Mouse (Mus musculus): ENCODE measurements around the gene Gm5475. TPM values are rescaled to one million over a fixed set of nuclear protein-coding genes. Genes with fewer than 3 reads are reported as not detected.
A peak's percentile ranks its signal among the peaks of the same experiment; 100 is the strongest.

Gene Gm5475
- polyA plus RNA-seq, 1 experiment from 2014 or later = 0.10 TPM

DNA sequence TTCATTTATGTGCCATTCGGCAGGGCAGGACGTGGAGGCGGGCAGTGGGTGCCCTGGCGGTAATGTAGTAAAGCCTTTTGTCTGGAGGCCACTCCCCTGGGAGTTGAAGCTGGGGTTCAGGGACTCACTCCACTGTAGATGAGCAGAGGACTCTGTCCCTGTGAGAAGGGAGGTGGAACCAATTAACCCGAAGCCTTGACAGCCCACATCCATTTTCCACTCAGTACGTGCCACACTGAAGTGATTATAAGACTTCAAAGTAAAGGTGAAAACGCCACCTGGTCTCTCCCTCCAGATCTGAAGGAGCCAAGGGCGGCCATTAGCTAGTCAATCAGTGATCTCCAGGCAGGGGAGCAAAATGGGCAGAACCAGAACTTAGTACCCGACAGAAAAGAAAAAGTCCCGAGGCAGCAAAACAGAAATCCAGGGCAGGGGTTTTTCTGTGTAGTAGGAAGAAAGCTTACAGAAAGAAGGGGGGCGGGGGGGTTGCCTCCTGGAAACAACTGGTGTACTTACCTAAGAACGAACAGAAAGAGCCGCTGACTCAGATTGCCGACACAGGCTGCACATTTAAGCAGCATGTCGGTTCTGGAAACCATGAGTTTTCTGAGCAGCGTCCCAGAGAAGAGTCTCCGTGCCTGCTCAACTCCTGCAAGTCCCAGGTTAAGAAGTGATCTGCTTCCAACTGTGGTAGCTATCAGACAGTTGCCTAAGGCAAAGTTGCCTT is 2.6 kb downstream of the Gm5475 start, which contains the start of gene Slc11a2:
Gene Slc11a2, minus strand, starts transcription at position 677 of the 727 bp plus-strand sequence.
- WGBS = 31% methylated on average over 17 of the region's 17 CpGs
- Histone ChIP-seq H3K27ac (ENCODE audit: low read depth, low read length) (no peak within 1 kb of the TSS), H3K9me3 (ENCODE audit: control insufficient read depth, low read length) (no peaks in the 10 kb centered on the region), H3K9ac (ENCODE audit: low read depth, low read length) (peak within 1 kb of the TSS; percentile 66), H3K4me2 (peak within 1 kb of the TSS; percentile 100), H3K36me3 (ENCODE audit: control insufficient read depth, insufficient read depth, low read length) (no peaks in the 10 kb centered on the region), H3K4me3 (ENCODE audit: low read depth, low read length) (peak within 1 kb of the TSS; percentile 100), H3K4me1 (replicated peaks; ENCODE audit: control insufficient read depth, insufficient read depth, low read length) (peaks cover 26% of the 10 kb centered on the region), H3K27me3 (replicated peaks; ENCODE audit: control insufficient read depth, insufficient read depth, low read length) (peaks cover 13% of the 10 kb centered on the region)
- DNase-seq (ENCODE audit: low spot score) (no peak), ATAC-seq (replicated peaks; ENCODE audit: low FRiP score) (no peak)

DNA sequence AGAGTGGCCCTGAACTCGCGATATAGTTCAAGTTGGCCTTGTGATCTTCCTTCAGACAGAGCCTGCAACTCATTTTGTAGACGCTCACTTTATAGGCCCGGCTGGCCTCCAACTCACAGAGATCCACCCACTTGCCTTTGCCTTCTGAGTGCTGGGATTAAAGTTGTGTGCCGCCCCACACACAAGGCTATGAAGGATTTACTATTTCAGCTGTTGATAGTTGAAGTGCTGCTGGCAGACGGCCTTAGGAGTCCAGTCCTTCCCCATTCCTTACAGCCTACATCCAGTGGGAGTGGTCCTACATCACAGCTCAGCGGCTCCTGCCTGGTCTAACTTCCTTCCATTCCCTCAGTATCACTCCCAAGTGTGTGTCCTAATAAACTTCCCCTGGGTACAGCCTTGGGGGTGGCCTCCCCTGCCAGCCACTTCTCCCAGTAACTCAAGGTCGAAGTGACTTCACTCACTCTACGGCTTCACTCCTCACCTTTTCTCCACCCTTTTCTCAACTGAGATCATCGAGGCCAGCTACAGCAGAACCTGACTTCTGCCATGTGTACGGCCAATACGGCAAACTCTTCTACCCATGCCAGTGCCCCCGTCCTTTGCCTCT is 6.5 kb downstream of the Gm5475 start:
- no peaks in the 10 kb centered on the region for H3K36me3 ChIP-seq (ENCODE audit: control insufficient read depth, insufficient read depth, low read length)
- peaks cover 13% of the 10 kb centered on the region for H3K27me3 ChIP-seq (replicated peaks; ENCODE audit: control insufficient read depth, insufficient read depth, low read length)
- no peak overlapping the region for H3K4me3 ChIP-seq (ENCODE audit: low read depth, low read length)
- DNase-seq (ENCODE audit: low spot score) = no peak
- ATAC-seq (replicated peaks; ENCODE audit: low FRiP score) = no peak
- no peak overlapping the region for H3K4me2 ChIP-seq
- no peaks in the 10 kb centered on the region for H3K9me3 ChIP-seq (ENCODE audit: control insufficient read depth, low read length)
- H3K9ac ChIP-seq (ENCODE audit: low read depth, low read length) = no peak overlapping the region
- WGBS = 79% methylated on average over 13 of the region's 13 CpGs
- H3K4me1 ChIP-seq (replicated peaks; ENCODE audit: control insufficient read depth, insufficient read depth, low read length) = peaks cover 11% of the 10 kb centered on the region
- no peak overlapping the region for H3K27ac ChIP-seq (ENCODE audit: low read depth, low read length)

DNA sequence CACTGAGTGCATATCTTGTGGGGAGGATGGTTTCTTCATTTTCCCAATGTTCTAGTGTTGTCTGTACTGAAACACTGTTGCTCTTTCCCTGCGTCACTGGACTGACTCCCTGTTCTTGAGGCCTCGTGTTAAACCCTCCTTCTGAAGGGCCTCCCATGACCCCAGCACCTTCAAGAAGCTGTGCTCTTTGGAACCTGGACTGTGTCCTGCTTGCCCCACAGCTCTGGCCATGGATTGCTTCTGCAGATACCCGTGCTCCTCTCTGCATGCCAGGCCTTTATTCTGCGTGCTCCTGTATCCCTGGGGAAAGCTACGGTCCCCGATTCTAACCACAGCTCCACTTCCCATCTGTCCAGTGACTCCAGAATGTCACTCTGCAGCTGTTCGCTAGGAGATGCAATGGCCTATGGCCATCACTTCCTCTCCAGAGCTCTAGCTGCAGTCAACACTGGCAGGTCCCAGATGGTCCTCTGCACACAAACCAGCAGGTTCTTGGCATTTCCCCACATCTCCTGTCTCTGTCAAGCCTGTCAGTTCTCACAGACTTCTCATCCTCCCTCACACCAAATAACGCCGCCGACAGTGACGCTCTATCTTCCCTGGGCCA is 8.1 kb downstream of the Gm5475 start:
- peaks cover 5% of the 10 kb centered on the region for H3K27me3 ChIP-seq (replicated peaks; ENCODE audit: control insufficient read depth, insufficient read depth, low read length)
- H3K27ac ChIP-seq (ENCODE audit: low read depth, low read length) = no peak overlapping the region
- no peak overlapping the region for H3K4me2 ChIP-seq
- no peak for DNase-seq (ENCODE audit: low spot score)
- H3K4me3 ChIP-seq (ENCODE audit: low read depth, low read length) = no peak overlapping the region
- peaks cover 6% of the 10 kb centered on the region for H3K4me1 ChIP-seq (replicated peaks; ENCODE audit: control insufficient read depth, insufficient read depth, low read length)
- H3K9me3 ChIP-seq (ENCODE audit: control insufficient read depth, low read length) = no peaks in the 10 kb centered on the region
- WGBS = 68% methylated on average over 11 of the region's 11 CpGs
- no peak for ATAC-seq (replicated peaks; ENCODE audit: low FRiP score)
- H3K36me3 ChIP-seq (ENCODE audit: control insufficient read depth, insufficient read depth, low read length) = no peaks in the 10 kb centered on the region
- no peak overlapping the region for H3K9ac ChIP-seq (ENCODE audit: low read depth, low read length)

DNA sequence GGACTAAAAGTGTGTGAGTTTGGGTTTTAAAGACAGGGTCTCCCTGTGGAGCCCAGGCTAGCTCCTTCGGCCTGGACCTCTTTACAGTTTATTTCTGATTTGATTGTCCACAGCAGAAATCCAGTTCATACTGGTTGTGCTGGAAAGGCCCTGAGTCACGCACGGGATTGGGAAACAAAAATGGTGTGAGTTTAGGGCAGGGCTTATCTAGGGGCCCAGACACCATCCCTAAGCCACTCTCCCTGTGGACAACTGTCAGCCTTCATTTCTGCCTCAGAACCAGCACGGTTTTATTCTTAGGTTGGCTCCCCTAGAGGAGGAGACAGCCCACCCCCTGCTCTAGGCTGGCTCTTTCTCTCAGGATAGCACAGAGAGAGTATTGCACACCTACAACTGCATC is 11.3 kb downstream of the Gm5475 start:
- peaks cover 6% of the 10 kb centered on the region for H3K4me1 ChIP-seq (replicated peaks; ENCODE audit: control insufficient read depth, insufficient read depth, low read length)
- no peak overlapping the region for H3K4me2 ChIP-seq
- no peaks in the 10 kb centered on the region for H3K27me3 ChIP-seq (replicated peaks; ENCODE audit: control insufficient read depth, insufficient read depth, low read length)
- peak; percentile 79 for ATAC-seq (replicated peaks; ENCODE audit: low FRiP score)
- no peak overlapping the region for H3K4me3 ChIP-seq (ENCODE audit: low read depth, low read length)
- WGBS = 43% methylated on average over 4 of the region's 4 CpGs
- H3K27ac ChIP-seq (ENCODE audit: low read depth, low read length) = no peak overlapping the region
- H3K9me3 ChIP-seq (ENCODE audit: control insufficient read depth, low read length) = no peaks in the 10 kb centered on the region
- H3K36me3 ChIP-seq (ENCODE audit: control insufficient read depth, insufficient read depth, low read length) = no peaks in the 10 kb centered on the region
- no peak for DNase-seq (ENCODE audit: low spot score)
- H3K9ac ChIP-seq (ENCODE audit: low read depth, low read length) = no peak overlapping the region

DNA sequence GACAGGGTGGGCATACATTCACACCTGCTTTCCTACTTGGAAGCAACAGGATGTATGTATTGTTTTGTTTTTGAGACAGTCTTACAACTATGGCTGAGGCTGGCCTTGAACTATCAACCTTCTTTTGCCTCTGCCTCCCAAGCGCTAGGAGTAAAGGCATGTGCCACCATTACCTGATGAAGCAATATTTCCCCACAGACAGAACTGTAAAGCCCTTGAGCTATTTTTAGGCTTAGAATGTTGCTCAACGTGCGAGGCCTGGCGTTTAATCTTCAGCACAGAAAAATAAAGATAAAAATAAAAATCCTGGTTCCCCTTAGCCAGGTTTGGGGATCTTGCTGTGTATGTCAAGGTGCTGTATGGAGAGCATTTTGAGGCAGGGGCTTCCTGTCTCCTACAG is 14.2 kb downstream of the Gm5475 start:
- H3K36me3 ChIP-seq (ENCODE audit: control insufficient read depth, insufficient read depth, low read length) = no peaks in the 10 kb centered on the region
- H3K4me1 ChIP-seq (replicated peaks; ENCODE audit: control insufficient read depth, insufficient read depth, low read length) = peaks cover 6% of the 10 kb centered on the region
- ATAC-seq (replicated peaks; ENCODE audit: low FRiP score) = no peak
- no peaks in the 10 kb centered on the region for H3K9me3 ChIP-seq (ENCODE audit: control insufficient read depth, low read length)
- no peak overlapping the region for H3K9ac ChIP-seq (ENCODE audit: low read depth, low read length)
- no peak overlapping the region for H3K4me3 ChIP-seq (ENCODE audit: low read depth, low read length)
- 61% methylated on average over 4 of the region's 4 CpGs for WGBS
- no peak for DNase-seq (ENCODE audit: low spot score)
- no peaks in the 10 kb centered on the region for H3K27me3 ChIP-seq (replicated peaks; ENCODE audit: control insufficient read depth, insufficient read depth, low read length)
- H3K4me2 ChIP-seq = no peak overlapping the region
- H3K27ac ChIP-seq (ENCODE audit: low read depth, low read length) = no peak overlapping the region

DNA sequence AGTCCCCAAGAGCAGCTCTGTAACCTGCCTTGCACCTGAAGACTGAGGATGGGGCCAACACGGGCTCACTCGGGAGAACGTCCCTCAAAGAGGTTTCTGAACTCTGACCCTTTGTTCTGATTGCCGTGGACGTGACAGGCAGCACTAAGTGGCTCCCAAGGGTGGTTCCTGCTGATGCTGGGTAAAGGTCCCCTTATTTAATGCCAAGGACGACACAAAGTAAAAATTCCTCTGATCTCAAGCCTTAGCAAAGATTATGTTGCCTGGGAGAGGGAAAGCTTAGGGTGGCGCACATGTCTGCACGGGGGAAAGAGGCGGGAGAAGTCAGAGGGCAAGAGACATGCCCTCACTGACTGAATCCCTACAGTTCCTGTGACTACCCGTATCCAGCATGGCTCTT is 14.6 kb downstream of the Gm5475 start:
- H3K27ac ChIP-seq (ENCODE audit: low read depth, low read length) = no peak overlapping the region
- H3K9me3 ChIP-seq (ENCODE audit: control insufficient read depth, low read length) = no peaks in the 10 kb centered on the region
- WGBS = 68% methylated on average over 10 of the region's 10 CpGs
- ATAC-seq (replicated peaks; ENCODE audit: low FRiP score) = no peak
- H3K4me2 ChIP-seq = no peak overlapping the region
- H3K9ac ChIP-seq (ENCODE audit: low read depth, low read length) = no peak overlapping the region
- H3K36me3 ChIP-seq (ENCODE audit: control insufficient read depth, insufficient read depth, low read length) = no peaks in the 10 kb centered on the region
- peaks cover 6% of the 10 kb centered on the region for H3K4me1 ChIP-seq (replicated peaks; ENCODE audit: control insufficient read depth, insufficient read depth, low read length)
- H3K4me3 ChIP-seq (ENCODE audit: low read depth, low read length) = no peak overlapping the region
- H3K27me3 ChIP-seq (replicated peaks; ENCODE audit: control insufficient read depth, insufficient read depth, low read length) = no peaks in the 10 kb centered on the region
- DNase-seq (ENCODE audit: low spot score) = no peak

DNA sequence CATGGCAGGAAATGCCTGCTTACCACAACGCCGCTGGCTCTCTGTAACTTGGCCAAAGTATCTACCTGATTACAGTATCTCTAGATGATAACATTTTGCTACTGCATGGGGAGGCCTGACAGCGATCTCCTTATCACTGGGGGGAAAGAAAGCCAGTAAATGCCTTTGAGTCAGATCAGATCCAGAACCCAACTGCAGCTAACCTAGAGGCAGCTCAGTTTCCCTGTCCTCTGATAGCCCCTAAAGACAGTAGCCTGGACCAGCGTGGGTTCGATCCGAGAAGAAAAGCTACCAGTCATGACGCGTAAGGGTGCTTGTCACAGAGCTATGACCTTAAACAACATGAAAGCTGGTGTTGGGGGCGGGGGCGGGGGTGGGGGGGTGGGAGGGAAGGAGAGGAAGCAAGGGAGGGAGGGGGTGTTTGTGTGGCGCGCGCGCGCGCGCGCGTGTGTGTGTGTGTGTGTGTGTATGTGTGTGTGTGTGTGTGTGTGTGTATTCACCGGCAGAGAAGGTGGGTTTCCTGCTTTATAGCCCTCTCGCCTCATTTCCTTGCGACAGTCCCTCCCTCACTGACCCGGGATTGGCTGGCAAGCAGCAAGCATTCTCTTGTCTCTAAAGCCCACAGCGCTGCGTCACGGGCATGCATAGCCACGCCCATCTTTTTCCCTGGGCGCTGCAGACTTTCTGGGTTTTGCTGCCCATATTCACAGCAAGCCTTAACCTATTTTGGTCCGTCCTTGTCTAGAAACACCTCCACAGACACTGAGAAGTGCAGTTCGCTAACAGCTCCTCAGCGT is 21.4 kb downstream of the Gm5475 start:
- ATAC-seq (replicated peaks; ENCODE audit: low FRiP score) = peak; percentile 94
- Histone ChIP-seq H3K9me3 (ENCODE audit: control insufficient read depth, low read length) (no peaks in the 10 kb centered on the region), H3K36me3 (ENCODE audit: control insufficient read depth, insufficient read depth, low read length) (no peaks in the 10 kb centered on the region), H3K4me1 (replicated peaks; ENCODE audit: control insufficient read depth, insufficient read depth, low read length) (peaks cover 8% of the 10 kb centered on the region; the same call in 1 of the 2 replicates), H3K4me3 (ENCODE audit: low read depth, low read length) (peak overlapping the region; percentile 50), H3K27ac (ENCODE audit: low read depth, low read length) (peak overlapping the region; percentile 49), H3K4me2 (peak overlapping the region; percentile 68), H3K9ac (ENCODE audit: low read depth, low read length) (peak overlapping the region; percentile 62), H3K27me3 (replicated peaks; ENCODE audit: control insufficient read depth, insufficient read depth, low read length) (no peaks in the 10 kb centered on the region)
- peak; percentile 79 for DNase-seq (ENCODE audit: low spot score)
- 1% methylated on average over 22 of the region's 31 CpGs for WGBS

DNA sequence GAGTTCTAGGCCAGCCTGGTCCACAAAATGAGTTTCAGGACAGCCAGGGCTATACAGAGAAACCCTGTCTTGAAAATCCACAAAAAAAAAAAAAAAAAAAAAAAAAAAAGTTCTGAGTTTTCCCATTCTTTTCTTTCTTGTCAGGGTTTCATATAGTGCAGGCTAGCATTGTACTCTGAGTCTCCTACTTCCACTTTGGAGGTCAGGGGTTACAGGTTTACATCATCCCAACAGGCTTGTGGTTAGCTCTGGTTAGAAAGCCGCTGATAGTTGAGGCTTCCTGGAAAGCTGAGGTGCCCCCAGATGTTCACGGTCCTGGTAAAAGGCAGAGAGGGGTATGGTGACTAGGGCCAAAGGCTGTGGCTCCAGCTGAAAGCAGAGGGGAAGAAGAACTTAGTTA is 24.9 kb downstream of the Gm5475 start:
- Histone ChIP-seq H3K4me3 (ENCODE audit: low read depth, low read length) (no peak overlapping the region), H3K4me1 (replicated peaks; ENCODE audit: control insufficient read depth, insufficient read depth, low read length) (peaks cover 8% of the 10 kb centered on the region), H3K9ac (ENCODE audit: low read depth, low read length) (no peak overlapping the region), H3K4me2 (no peak overlapping the region), H3K36me3 (ENCODE audit: control insufficient read depth, insufficient read depth, low read length) (no peaks in the 10 kb centered on the region), H3K9me3 (ENCODE audit: control insufficient read depth, low read length) (no peaks in the 10 kb centered on the region), H3K27ac (ENCODE audit: low read depth, low read length) (no peak overlapping the region), H3K27me3 (replicated peaks; ENCODE audit: control insufficient read depth, insufficient read depth, low read length) (no peaks in the 10 kb centered on the region)
- ATAC-seq (replicated peaks; ENCODE audit: low FRiP score) = no peak
- 43% methylated on average over 2 of the region's 2 CpGs for WGBS
- DNase-seq (ENCODE audit: low spot score) = no peak

All from liver, embryonic 11.5 days (tissue).